Mouse (Mus musculus): Measurements from ENCODE around the gene Ryr1. TPM values are rescaled to one million over a fixed set of nuclear protein-coding genes. Genes with fewer than 3 reads are reported as not detected.

The Ryr1 gene
- polyA plus RNA-seq (2015; fragmentation: Nextera tagmentation; extraction: Ambion mirVana): 0.09 and 0.33 TPM in 2 replicates

DNA sequence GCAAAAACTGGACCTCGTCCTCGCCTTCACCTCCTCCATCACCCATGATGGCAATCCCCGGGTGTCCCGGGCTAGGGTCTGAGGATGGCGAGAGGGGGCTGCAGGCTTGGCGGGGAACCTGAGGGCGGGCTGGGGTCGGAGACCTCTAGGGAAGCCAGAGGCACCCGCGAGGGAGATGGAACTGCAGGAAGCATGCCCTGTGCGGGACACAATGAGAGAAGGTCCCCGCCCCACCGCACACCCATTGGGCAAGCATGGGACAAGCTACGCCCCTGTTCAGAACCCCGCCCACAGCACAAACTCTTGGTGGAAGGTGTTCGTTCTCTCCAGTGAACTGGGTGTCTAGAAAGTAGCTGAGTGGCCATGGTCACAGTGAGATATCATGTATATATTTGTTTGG lies at the start of gene Ryr1:
TSS of gene Ryr1 (minus strand) at position 210 of the 400 bp plus-strand sequence.
- DNase-seq (peak; percentile 78), ATAC-seq (peak; percentile 72)
- no peaks in the 10 kb centered on the region for H3K9me3 ChIP-seq (ENCODE audit: low read length)
- peak within 1 kb of the TSS; percentile 14 for H3K4me3 ChIP-seq (ENCODE audit: low read depth, low read length)
- TF ChIP-seq CTCF (IDR thresholded peaks at IDR 0.05; ENCODE audit: low read depth): no peak
- no peak for TF ChIP-seq EP300 (IDR thresholded peaks at IDR 0.05; ENCODE audit: low read depth)
- H3K9ac ChIP-seq (replicated peaks): no peak within 1 kb of the TSS; the same call in 1 of the 2 replicates
- WGBS (ENCODE audit: insufficient replicate concordance): under 1% methylated on average over 16 of the region's 16 CpGs
- 0 out of 2 replicates have a peak, but pooled peaks cover 8% of the 10 kb centered on the region for H3K27me3 ChIP-seq (ENCODE audit: insufficient read depth, low read length)
- H3K4me1 ChIP-seq (ENCODE audit: insufficient read depth): peaks cover 14% of the 10 kb centered on the region
- peak within 1 kb of the TSS; percentile 66 for H3K4me2 ChIP-seq (ENCODE audit: low read depth, low read length)
- H3K36me3 ChIP-seq (replicated peaks; ENCODE audit: insufficient read depth, low read length): no peaks in the 10 kb centered on the region
- no peak within 1 kb of the TSS for H3K27ac ChIP-seq (ENCODE audit: low read depth)

DNA sequence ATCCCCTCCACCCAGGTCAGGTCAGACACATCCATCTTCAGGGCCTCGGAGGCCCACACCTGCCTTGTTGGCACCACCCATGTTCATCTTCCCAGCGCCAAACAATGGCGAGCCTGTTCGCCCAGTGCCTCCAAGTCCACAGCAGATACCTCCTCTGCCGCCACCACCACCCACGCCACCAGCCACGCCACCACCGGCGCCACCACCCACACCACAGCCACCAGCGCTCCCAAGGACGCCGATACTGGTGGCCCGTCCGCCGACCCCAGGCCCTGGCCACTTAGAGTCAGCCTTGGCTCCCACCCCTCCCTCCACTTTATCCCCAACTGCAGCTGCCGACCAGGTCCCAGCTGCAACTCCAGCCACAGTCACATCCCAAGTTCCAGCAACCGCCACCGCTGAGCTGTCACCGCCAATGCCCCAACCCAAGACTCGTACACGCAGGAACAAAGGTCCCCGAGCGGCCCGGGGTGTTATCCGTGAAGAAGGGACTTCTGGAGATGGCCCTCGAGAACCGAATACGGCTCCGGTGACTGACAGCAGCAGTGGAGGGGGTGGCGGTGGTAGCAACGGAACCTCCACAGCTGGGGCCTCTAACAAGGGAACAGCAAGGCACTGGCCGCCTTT lies 47.5 kb upstream of the Ryr1 start:
- H3K36me3 ChIP-seq (replicated peaks; ENCODE audit: insufficient read depth, low read length): peaks cover 36% of the 10 kb centered on the region
- no peak overlapping the region for H3K4me3 ChIP-seq (ENCODE audit: low read depth, low read length)
- H3K27me3 ChIP-seq (ENCODE audit: insufficient read depth, low read length): peaks cover 48% of the 10 kb centered on the region
- H3K9me3 ChIP-seq (ENCODE audit: low read length): no peaks in the 10 kb centered on the region
- ATAC-seq: no peak
- TF ChIP-seq CTCF (IDR thresholded peaks at IDR 0.05; ENCODE audit: low read depth): no peak
- no peak for TF ChIP-seq EP300 (IDR thresholded peaks at IDR 0.05; ENCODE audit: low read depth)
- H3K4me1 ChIP-seq (ENCODE audit: insufficient read depth): peaks cover 27% of the 10 kb centered on the region
- DNase-seq: no peak
- WGBS (ENCODE audit: insufficient replicate concordance): 59% methylated on average over 29 of the region's 32 CpGs
- no peak overlapping the region for H3K27ac ChIP-seq (ENCODE audit: low read depth)
- no peak overlapping the region for H3K9ac ChIP-seq (replicated peaks)
- H3K4me2 ChIP-seq (ENCODE audit: low read depth, low read length): no peak overlapping the region

DNA sequence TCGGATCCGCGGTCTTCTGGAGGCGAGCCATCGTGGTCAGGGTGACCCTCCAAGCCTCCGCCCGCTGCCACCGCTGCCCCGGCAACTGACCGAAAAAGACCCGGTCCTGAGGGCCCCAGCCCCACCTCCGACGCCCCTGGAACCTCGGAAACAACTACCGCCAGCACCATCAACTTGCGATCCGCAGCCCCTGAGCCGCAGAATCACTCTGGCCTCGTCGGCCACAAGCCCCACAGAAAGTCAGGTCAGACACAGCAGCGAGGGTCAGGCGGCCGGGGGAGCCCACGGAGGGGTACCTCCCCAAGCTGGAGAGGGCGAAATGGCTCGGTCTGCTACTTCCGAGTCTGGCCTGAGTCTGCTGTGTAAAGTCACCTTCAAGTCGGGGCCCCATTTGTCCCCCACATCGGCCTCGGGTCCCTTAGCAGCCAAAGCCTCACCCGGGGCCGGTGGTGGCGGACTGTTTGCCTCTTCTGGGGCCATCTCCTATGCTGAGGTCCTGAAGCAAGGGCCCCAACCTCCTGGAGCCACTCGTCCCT lies 46.7 kb upstream of the Ryr1 start:
- Histone ChIP-seq H3K4me1 (ENCODE audit: insufficient read depth) (peaks cover 27% of the 10 kb centered on the region), H3K27ac (ENCODE audit: low read depth) (no peak overlapping the region), H3K9me3 (ENCODE audit: low read length) (no peaks in the 10 kb centered on the region), H3K9ac (replicated peaks) (peak overlapping the region; percentile 27), H3K36me3 (replicated peaks; ENCODE audit: insufficient read depth, low read length) (peaks cover 30% of the 10 kb centered on the region), H3K4me2 (ENCODE audit: low read depth, low read length) (peak overlapping the region; percentile 84), H3K4me3 (ENCODE audit: low read depth, low read length) (peak overlapping the region; percentile 54), H3K27me3 (ENCODE audit: insufficient read depth, low read length) (peaks cover 48% of the 10 kb centered on the region)
- DNase-seq (no peak), ATAC-seq (no peak)
- 7% methylated on average over 33 of the region's 34 CpGs for WGBS (ENCODE audit: insufficient replicate concordance)
- TF ChIP-seq CTCF (IDR thresholded peaks at IDR 0.05; ENCODE audit: low read depth) (no peak), EP300 (IDR thresholded peaks at IDR 0.05; ENCODE audit: low read depth) (no peak)

DNA sequence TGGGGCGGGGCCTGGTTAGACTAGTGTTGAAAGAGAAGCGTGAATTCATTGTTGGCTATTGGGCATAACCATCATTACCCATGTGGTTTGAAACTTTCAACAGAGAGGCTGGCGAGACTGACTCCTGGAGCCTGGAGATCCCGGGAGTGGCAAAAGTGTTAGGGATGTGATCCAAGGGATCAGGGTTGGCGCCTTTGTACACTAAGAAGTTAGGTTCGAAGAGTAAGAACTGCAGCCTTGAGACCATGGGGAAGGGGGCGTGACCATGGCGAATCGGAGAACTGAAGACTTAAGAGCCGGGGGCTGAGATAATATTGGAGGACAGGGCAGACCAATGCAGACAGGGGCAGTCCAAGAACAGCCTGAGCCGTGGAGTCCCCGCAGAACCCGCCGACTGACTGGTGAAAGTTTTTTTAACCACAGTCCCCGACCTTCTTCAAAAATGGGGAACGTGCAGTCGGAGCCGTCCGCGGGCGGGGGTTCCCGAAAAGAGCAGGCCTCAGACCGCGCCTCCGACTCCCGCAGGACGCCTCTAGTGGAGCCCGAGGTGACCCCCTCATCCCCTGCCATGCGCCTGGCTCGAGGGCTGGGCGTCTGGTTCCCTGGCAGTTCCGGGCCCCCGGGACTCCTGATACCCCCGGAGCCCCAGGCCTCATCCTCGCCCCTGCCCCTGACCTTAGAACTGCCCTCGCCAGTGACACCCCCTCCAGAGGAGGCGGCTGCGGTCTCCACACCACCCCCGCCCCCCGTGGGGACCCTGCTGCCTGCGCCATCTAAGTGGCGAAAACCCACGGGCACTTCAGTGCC lies 46.0 kb upstream of the Ryr1 start:
- WGBS (ENCODE audit: insufficient replicate concordance): under 1% methylated on average over 37 of the region's 43 CpGs
- DNase-seq (peak; percentile 53), ATAC-seq (peak; percentile 5)
- H3K9ac ChIP-seq (replicated peaks): peak overlapping the region; percentile 46
- peak overlapping the region; percentile 54 for H3K4me3 ChIP-seq (ENCODE audit: low read depth, low read length)
- peaks cover 27% of the 10 kb centered on the region for H3K4me1 ChIP-seq (ENCODE audit: insufficient read depth)
- H3K27ac ChIP-seq (ENCODE audit: low read depth): no peak overlapping the region
- H3K9me3 ChIP-seq (ENCODE audit: low read length): no peaks in the 10 kb centered on the region
- peak overlapping the region; percentile 84 for H3K4me2 ChIP-seq (ENCODE audit: low read depth, low read length)
- H3K27me3 ChIP-seq (ENCODE audit: insufficient read depth, low read length): peaks cover 48% of the 10 kb centered on the region
- TF ChIP-seq EP300 (IDR thresholded peaks at IDR 0.05; ENCODE audit: low read depth): no peak
- no peak for TF ChIP-seq CTCF (IDR thresholded peaks at IDR 0.05; ENCODE audit: low read depth)
- H3K36me3 ChIP-seq (replicated peaks; ENCODE audit: insufficient read depth, low read length): peaks cover 26% of the 10 kb centered on the region

DNA sequence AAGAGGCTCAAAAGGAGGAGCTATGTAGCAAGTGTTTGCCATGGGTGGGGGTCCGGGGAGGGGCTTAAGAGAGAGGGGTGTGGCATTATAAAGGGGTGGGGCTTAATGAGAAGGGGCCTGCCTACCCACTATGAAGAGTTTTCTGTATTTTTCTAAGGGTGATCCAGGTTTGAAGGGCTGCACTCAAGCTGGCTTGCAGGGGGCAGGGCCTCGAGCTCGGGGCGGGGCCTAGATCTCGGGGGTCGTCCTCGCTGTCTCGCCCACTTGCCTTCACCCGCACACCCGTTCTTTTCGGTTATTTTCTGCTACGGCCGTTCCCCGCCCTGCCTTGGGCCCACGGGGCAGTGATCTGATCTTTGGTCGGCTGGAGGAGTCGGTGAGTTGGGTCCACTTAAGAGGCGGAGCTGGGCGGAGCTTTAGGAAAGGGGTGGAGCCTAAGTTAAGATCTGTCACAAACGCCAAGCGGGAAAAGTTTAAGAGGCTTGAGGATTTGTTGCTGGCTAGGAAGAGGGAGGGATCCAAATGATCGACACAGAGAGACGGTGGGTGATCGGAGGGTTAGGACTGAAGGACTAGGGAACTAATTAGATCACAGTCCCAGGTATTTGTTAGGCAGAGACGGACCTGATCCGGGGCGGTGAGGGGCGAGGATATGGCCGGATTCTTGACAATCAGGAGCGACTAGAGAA lies 45.2 kb upstream of the Ryr1 start, which contains the start of the genes Ggn and Spred3:
TSS of gene Ggn (plus strand) at position 145 of the 689 bp plus-strand sequence.
TSS of gene Spred3 (minus strand) at position 346 of the 689 bp plus-strand sequence.
- Histone ChIP-seq H3K27me3 (ENCODE audit: insufficient read depth, low read length) (peaks cover 48% of the 10 kb centered on the region), H3K4me3 (ENCODE audit: low read depth, low read length) (peak within 1 kb of the TSS; percentile 54), H3K36me3 (replicated peaks; ENCODE audit: insufficient read depth, low read length) (peaks cover 18% of the 10 kb centered on the region), H3K4me2 (ENCODE audit: low read depth, low read length) (peak within 1 kb of the TSS; percentile 84), H3K27ac (ENCODE audit: low read depth) (no peak within 1 kb of the TSS), H3K4me1 (ENCODE audit: insufficient read depth) (peaks cover 27% of the 10 kb centered on the region), H3K9me3 (ENCODE audit: low read length) (no peaks in the 10 kb centered on the region), H3K9ac (replicated peaks) (peak within 1 kb of the TSS; percentile 46)
- DNase-seq (peak; percentile 75), ATAC-seq (peak; percentile 51)
- under 1% methylated on average over 30 of the region's 30 CpGs for WGBS (ENCODE audit: insufficient replicate concordance)
- no peak for TF ChIP-seq EP300 (IDR thresholded peaks at IDR 0.05; ENCODE audit: low read depth)
- TF ChIP-seq CTCF (IDR thresholded peaks at IDR 0.05; ENCODE audit: low read depth): no peak
